Mouse (Mus musculus) forebrain, embryonic 10.5 days (tissue): ENCODE results near the gene Eef1e1. TPM values are rescaled to one million over a fixed set of nuclear protein-coding genes. Genes with fewer than 3 reads are reported as not detected.
"Not testable (repeated sequence)": the region's sequence is repeated elsewhere in the genome, so short reads cannot be mapped to it uniquely, and the experiment has no call there.

ENCODE experiments used
- DNase-seq: peaks from one replicate; pipeline ENCODE4 v3.0.0-alpha.2; 2017; ENCODE audit warnings: low spot score; ENCODE audit errors: extremely low spot score
- H3K27ac ChIP-seq: fragments of 300-500 bp; sonication (generic); 2 replicates; pipeline ENCODE4 v1.5.1; 2016; ENCODE audit warnings: mild to moderate bottlenecking
- H3K27me3 ChIP-seq: fragments of 300-500 bp; sonication (generic); 2 replicates; pipeline ENCODE4 v1.6.1; 2016; ENCODE audit warnings: mild to moderate bottlenecking; ENCODE audit not compliant: poor library complexity, severe bottlenecking
- H3K36me3 ChIP-seq: fragments of 300-500 bp; sonication (generic); replicated peaks from 2 replicates; pipeline ENCODE4 v1.6.1; 2016; ENCODE audit warnings: mild to moderate bottlenecking, moderate library complexity
- H3K4me1 ChIP-seq: fragments of 300-500 bp; sonication (generic); 2 replicates; pipeline ENCODE4 v1.6.1; 2016
- H3K4me3 ChIP-seq: fragments of 300-500 bp; sonication (generic); 2 replicates; pipeline ENCODE4 v1.5.1; 2016; ENCODE audit warnings: mild to moderate bottlenecking, moderate library complexity
- H3K9me3 ChIP-seq: fragments of 300-500 bp; sonication (generic); 2 replicates; pipeline ENCODE4 v1.6.1; 2016; ENCODE audit warnings: mild to moderate bottlenecking, moderate library complexity
- WGBS: fragments of 180-500 bp; shearing (Covaris S2); methylation state at CpG from one replicate; pipeline ENCODE4 v1.1.7; 2016; 5-methylcytosine and 5-hydroxymethylcytosine counted together
- polyA plus RNA-seq: library from polyadenylated mRNA; unstranded; fragments of >200 nt; fragmentation: Nextera tagmentation; extraction: Ambion mirVana; gene quantifications from 2 replicates; pipeline ENCODE4 v1.2.1, GENCODE M21; 2016

Eef1e1 gene
- polyA plus RNA-seq, 1 experiment from 2014 or later = 73.8 TPM

GRCm38 (mm10) chr13:38641414-38641813 lies 17.4 kb downstream of the Eef1e1 start:
- H3K4me3 ChIP-seq = no peak overlapping the region
- 95% methylated on average over 5 of the region's 5 CpGs for WGBS
- no peaks in the 10 kb centered on the region for H3K4me1 ChIP-seq
- DNase-seq = no peak
- peaks cover 49% of the 10 kb centered on the region for H3K36me3 ChIP-seq
- no peaks in the 10 kb centered on the region for H3K27me3 ChIP-seq
- peaks cover 8% of the 10 kb centered on the region; the same call in 1 of the 2 replicates for H3K9me3 ChIP-seq
- no peak overlapping the region for H3K27ac ChIP-seq

GRCm38 (mm10) chr13:38640961-38641360 lies 17.9 kb downstream of the Eef1e1 start:
- Histone ChIP-seq H3K9me3 (peaks cover 8% of the 10 kb centered on the region; the same call in 1 of the 2 replicates), H3K27ac (no peak overlapping the region), H3K4me1 (no peaks in the 10 kb centered on the region), H3K27me3 (no peaks in the 10 kb centered on the region), H3K4me3 (no peak overlapping the region), H3K36me3 (peaks cover 44% of the 10 kb centered on the region)
- no peak for DNase-seq
- 92% methylated on average over 5 of the region's 5 CpGs for WGBS

GRCm38 (mm10) chr13:38638694-38639093 lies 20.2 kb downstream of the Eef1e1 start:
- Histone ChIP-seq H3K4me3 (no peak overlapping the region), H3K4me1 (peaks cover 12% of the 10 kb centered on the region), H3K9me3 (peaks cover 3% of the 10 kb centered on the region; the same call in 1 of the 2 replicates), H3K27ac (no peak overlapping the region), H3K36me3 (peaks cover 21% of the 10 kb centered on the region), H3K27me3 (no peaks in the 10 kb centered on the region)
- DNase-seq = no peak
- WGBS = 80% methylated on average over 11 of the region's 11 CpGs

GRCm38 (mm10) chr13:38634800-38635269 lies 24.0 kb downstream of the Eef1e1 start, which contains the start of gene Bloc1s5:
Gene Bloc1s5 (minus strand): TSS chr13:38635109.
- peak; percentile 93 for DNase-seq
- H3K4me3 ChIP-seq = peak within 1 kb of the TSS; percentile 88
- peak within 1 kb of the TSS; percentile 94 for H3K27ac ChIP-seq
- no peaks in the 10 kb centered on the region for H3K9me3 ChIP-seq
- under 1% methylated on average over 44 of the region's 44 CpGs for WGBS
- H3K36me3 ChIP-seq = peaks cover 6% of the 10 kb centered on the region; the same call in 1 of the 2 replicates
- no peaks in the 10 kb centered on the region for H3K27me3 ChIP-seq
- peaks cover 13% of the 10 kb centered on the region for H3K4me1 ChIP-seq

- no peak for DNase-seq
These were observed 24.5 kb downstream of the Eef1e1 start for GRCm38 (mm10) chr13:38634256-38634799.

GRCm38 (mm10) chr13:38633287-38634000 lies 25.4 kb downstream of the Eef1e1 start:
- Histone ChIP-seq H3K36me3 (peaks cover 6% of the 10 kb centered on the region; the same call in 1 of the 2 replicates), H3K4me3 (peak overlapping the region; percentile 88; the same call in 1 of the 2 replicates), H3K27me3 (no peaks in the 10 kb centered on the region), H3K9me3 (no peaks in the 10 kb centered on the region), H3K27ac (no peak overlapping the region), H3K4me1 (peaks cover 13% of the 10 kb centered on the region)
- WGBS = 91% methylated on average over 6 of the region's 6 CpGs
- no peak for DNase-seq

More at GRCm38 (mm10) chr13:38634256-38634799, 24.5 kb downstream of the Eef1e1 start:
- Histone ChIP-seq H3K4me3 (peak overlapping the region; percentile 88), H3K4me1 (peaks cover 13% of the 10 kb centered on the region), H3K36me3 (peaks cover 6% of the 10 kb centered on the region; the same call in 1 of the 2 replicates), H3K27me3 (no peaks in the 10 kb centered on the region), H3K9me3 (no peaks in the 10 kb centered on the region), H3K27ac (peak overlapping the region; percentile 94)
- WGBS = 1% methylated on average over 19 of the region's 19 CpGs

GRCm38 (mm10) chr13:38632556-38632955 lies 26.3 kb downstream of the Eef1e1 start:
- Histone ChIP-seq H3K36me3 (peaks cover 6% of the 10 kb centered on the region; the same call in 1 of the 2 replicates), H3K27ac (no peak overlapping the region), H3K27me3 (no peaks in the 10 kb centered on the region), H3K9me3 (no peaks in the 10 kb centered on the region), H3K4me1 (peaks cover 13% of the 10 kb centered on the region), H3K4me3 (no peak overlapping the region)
- WGBS = 87% methylated on average over 6 of the region's 6 CpGs
- DNase-seq = no peak

- H3K4me3 ChIP-seq = no peak overlapping the region
- WGBS = 22% methylated on average over 6 of the region's 6 CpGs
These were observed 32.7 kb downstream of the Eef1e1 start for GRCm38 (mm10) chr13:38626229-38626525.

GRCm38 (mm10) chr13:38625492-38626228 lies 33.2 kb downstream of the Eef1e1 start:
- Histone ChIP-seq H3K4me1 (no peaks in the 10 kb centered on the region), H3K27ac (no peak overlapping the region), H3K9me3 (no peaks in the 10 kb centered on the region), H3K27me3 (no peaks in the 10 kb centered on the region), H3K4me3 (no peak overlapping the region), H3K36me3 (peaks cover 16% of the 10 kb centered on the region)
- WGBS = 28% methylated on average over 5 of the region's 5 CpGs
- no peak for DNase-seq

More at GRCm38 (mm10) chr13:38626229-38626525, 32.7 kb downstream of the Eef1e1 start:
- H3K9me3 ChIP-seq = no peaks in the 10 kb centered on the region
- no peaks in the 10 kb centered on the region for H3K27me3 ChIP-seq
- no peak overlapping the region for H3K27ac ChIP-seq
- no peaks in the 10 kb centered on the region for H3K4me1 ChIP-seq
- peaks cover 16% of the 10 kb centered on the region for H3K36me3 ChIP-seq
- no peak for DNase-seq

- no peaks in the 10 kb centered on the region for H3K9me3 ChIP-seq
- no peak overlapping the region for H3K27ac ChIP-seq
- H3K27me3 ChIP-seq = no peaks in the 10 kb centered on the region
- peaks cover 9% of the 10 kb centered on the region for H3K36me3 ChIP-seq
- WGBS = 94% methylated on average over 8 of the region's 8 CpGs
- H3K4me3 ChIP-seq = no peak overlapping the region
- DNase-seq = no peak
- H3K4me1 ChIP-seq = no peaks in the 10 kb centered on the region
These were observed 34.5 kb downstream of the Eef1e1 start for GRCm38 (mm10) chr13:38624292-38624902.

GRCm38 (mm10) chr13:38623296-38623695 lies 35.6 kb downstream of the Eef1e1 start:
- Histone ChIP-seq H3K27ac (no peak overlapping the region), H3K27me3 (no peaks in the 10 kb centered on the region), H3K4me3 (no peak overlapping the region), H3K36me3 (peaks cover 9% of the 10 kb centered on the region), H3K9me3 (no peaks in the 10 kb centered on the region), H3K4me1 (no peaks in the 10 kb centered on the region)
- no peak for DNase-seq
- WGBS = 89% methylated on average over 5 of the region's 5 CpGs

- not testable (repeated sequence) for H3K27me3 ChIP-seq, H3K4me3 ChIP-seq, H3K27ac ChIP-seq, H3K9me3 ChIP-seq, H3K4me1 ChIP-seq, DNase-seq
- H3K36me3 ChIP-seq = peaks cover 15% of the 10 kb centered on the region
- WGBS = 70% methylated on average over 4 of the region's 4 CpGs
These were observed 40.7 kb downstream of the Eef1e1 start for GRCm38 (mm10) chr13:38618001-38618630.
